Mouse (Mus musculus): ENCODE measurements around the gene Snn.

The Snn gene

DNA sequence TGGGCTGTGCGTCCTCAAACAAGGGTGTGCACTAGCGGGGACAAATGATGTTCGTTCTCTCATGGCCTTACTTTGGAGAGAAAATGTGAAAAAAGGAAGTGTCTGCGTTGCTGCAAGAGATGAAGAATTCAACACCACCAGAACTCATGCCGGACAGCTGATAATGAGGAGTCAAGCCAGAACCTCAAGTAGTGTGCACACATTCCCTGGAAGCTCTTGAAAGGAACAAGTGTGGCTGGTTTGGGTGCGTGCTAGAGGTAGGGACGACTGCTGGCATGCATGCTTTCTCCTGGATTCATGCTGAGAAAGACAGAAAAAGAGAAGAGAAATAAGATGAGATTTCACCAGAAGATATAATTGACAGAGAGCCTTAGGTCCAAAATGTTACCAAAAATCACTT, 13.6 kb upstream of the Snn start:
- DNase-seq (ENCODE audit: low read depth, low spot score), result no peak

- no peak for DNase-seq (ENCODE audit: low read depth, low spot score)
These were observed 10.5 kb upstream of the Snn start for GRCm38 (mm10) chr16:11050226-11050625.

GRCm38 (mm10) chr16:11051134-11051533, 9.6 kb upstream of the Snn start:
- no peak for DNase-seq (ENCODE audit: low read depth, low spot score)

DNA sequence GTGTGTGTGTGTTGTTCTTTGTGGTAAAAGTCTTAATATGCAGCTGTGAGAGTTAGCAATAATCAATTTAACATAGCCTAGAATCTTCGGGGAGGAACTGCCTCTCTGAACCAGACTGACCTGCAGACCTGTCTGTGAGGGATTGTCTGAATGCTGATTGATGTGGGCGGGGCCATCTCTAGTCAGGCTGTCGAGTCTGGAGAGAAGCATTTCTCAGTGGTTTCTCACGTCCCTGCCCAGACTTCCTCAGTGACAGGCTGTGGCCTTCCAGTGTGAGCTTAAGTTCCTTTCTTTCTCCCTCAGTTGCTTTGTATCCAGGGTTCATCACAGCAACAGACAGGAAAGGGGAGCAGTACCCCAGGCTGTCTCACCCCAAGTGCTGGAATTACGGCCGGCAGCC, 6.3 kb upstream of the Snn start:
- DNase-seq (ENCODE audit: low read depth, low spot score), result peak; percentile 76

GRCm38 (mm10) chr16:11054871-11055270, 5.9 kb upstream of the Snn start:
- DNase-seq (ENCODE audit: low read depth, low spot score), result no peak

GRCm38 (mm10) chr16:11055916-11056315, 4.8 kb upstream of the Snn start:
- no peak for DNase-seq (ENCODE audit: low read depth, low spot score)

DNA sequence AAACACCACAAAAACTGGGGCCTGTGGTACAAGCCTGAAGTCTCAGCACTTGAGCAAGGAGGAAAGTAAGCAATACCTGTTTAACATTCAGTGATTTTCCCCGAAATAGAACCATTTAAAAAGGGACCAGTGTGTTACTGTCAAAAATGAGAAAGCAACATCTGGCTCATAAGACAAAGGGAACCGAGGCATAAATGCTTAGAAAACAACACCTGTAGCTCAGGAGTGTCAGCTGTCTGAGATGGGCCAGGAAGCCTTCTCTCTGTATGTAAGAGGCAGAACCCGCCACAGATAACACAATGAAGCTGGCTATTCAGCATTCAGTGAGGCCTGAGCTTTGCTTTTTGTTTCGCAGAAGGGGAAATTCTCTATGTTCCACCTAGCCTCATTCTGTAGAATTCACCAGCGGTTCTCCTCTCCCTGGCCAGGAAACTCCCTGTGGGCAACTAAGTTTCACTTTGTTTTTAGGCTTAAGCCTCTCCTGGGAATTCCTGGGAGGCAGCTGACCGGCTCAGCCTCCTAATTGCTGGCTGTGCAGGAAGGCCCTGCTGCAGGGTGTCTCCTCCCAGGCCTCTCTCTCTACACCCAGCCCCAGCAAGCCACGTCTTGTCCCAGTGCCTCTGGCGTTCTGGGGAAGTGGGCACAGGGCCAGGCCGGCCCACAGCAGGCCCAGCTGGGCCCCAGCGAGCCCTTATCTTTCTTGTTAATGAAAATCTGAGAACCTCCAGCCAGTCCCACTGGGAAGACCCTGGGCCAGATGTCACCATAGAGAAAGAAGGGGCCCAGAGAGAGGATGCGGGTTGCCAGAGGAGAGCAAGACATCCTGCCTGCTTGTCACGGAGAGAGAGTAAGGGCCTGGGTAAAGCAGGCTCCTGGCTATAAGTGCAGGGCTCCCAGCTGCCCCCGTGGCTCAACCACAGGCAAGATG, 2.3 kb downstream of the Snn start:
- DNase-seq (ENCODE audit: low read depth, low spot score), result no peak

GRCm38 (mm10) chr16:11064341-11064740, 3.6 kb downstream of the Snn start:
- DNase-seq (ENCODE audit: low read depth, low spot score), result no peak

DNA sequence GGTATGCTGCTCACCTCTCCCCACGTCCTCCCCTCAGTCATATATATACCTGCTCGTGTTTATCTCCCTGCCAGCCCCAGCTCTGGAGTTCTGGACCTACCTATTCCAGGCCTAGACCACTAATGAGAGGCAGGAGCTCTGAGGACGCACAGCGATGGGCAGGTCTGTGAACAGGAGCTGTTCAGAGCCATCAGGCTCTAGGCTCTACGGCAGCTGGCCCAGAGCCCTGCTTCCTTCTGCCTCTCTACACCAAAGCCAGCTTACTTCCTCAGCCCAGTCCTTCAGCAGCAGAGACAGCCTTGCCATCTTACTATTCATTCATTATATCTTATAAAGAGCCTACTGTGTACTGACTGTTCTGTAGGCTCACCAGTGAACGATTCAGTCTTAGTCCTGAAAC, 4.0 kb downstream of the Snn start:
- no peak for DNase-seq (ENCODE audit: low read depth, low spot score)

- no peak for DNase-seq (ENCODE audit: low read depth, low spot score)
These were observed 4.7 kb downstream of the Snn start for GRCm38 (mm10) chr16:11065431-11065830.

- DNase-seq (ENCODE audit: low read depth, low spot score), result peak; percentile 99
These were observed 5.5 kb downstream of the Snn start, which contains the start of gene Litaf for GRCm38 (mm10) chr16:11066029-11066832. TSS of gene Litaf (minus strand) at chr16:11066157.

GRCm38 (mm10) chr16:11066833-11067191, 6.1 kb downstream of the Snn start:
- peak; percentile 46 for DNase-seq (ENCODE audit: low read depth, low spot score)

GRCm38 (mm10) chr16:11068666-11069065, 7.9 kb downstream of the Snn start:
- DNase-seq (ENCODE audit: low read depth, low spot score), result no peak

DNA sequence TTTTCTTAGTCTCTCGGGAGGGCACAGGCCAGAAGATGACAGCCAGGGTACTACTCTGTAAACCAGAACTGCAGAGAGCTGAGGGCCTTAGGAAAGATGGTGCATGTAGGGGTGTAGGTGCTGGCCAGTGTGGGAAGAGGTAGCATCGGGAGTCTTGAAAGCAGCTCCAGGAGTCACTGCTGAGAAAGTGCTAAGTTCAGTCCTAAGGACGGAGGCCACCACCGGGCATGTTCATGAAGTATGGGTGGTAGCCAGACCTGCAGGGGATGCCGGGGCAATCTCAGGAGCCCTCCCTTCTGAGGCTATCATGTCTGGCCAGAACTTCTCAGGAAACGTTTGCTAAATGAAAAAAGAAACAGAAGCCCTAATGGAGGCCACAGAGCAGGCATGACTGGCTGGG, 8.5 kb downstream of the Snn start:
- no peak for DNase-seq (ENCODE audit: low read depth, low spot score)

DNA sequence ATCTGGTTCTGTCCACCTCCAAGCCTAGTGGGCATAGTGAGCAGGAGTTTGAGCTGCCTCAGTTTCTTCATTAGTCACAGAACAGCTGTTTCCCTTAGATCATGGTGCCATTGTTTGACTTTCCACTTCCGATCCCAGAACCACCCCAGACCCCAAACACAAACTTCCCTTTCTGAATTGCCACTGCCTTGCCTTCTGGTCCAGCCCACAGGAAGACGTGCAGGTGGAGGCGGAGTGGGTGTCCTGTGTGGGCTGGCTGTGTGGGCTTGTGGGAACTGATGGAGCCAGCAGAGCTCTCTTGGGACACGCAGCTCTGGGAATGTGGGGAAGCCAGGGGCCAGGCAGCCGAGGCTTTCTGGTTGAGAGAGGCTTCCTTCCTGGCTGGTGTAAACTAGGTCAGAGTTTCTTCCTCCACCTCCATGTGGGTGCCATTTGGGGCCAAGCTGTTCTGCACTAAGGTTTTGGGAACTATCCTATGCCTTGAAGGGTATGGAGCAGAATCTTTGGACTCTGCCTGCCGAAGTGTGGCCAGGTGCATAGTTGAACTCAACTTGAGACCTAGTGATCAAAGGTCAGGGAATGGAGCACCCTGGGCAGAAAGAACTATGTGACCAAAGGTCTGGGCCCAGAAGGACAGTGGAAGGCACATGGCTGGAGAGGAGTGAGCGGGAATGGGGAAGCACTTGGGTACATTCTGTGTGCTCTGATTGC, 9.1 kb downstream of the Snn start:
- no peak for DNase-seq (ENCODE audit: low read depth, low spot score)

- DNase-seq (ENCODE audit: low read depth, low spot score), result no peak
These were observed 10.4 kb downstream of the Snn start for GRCm38 (mm10) chr16:11071176-11071575.

DNA sequence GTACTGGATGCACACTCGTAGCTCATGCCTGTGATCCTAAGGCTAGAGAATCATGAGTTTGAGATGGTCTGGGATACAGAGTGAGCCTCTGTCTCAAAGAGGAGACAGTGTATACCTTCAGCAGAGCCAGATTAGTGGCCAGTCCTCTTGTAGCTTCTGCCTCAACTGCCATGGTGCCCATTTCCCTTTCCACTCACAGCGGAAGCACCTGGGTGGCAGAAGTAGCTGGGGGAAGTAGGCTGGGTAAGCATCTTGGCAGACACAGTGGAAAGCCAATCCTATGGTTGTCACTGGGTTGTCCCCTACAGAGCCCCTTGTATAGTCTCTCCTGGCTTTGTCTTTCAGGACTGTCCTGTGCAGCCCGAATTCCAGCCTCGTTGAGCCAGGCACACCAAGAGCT, 11.1 kb downstream of the Snn start:
- no peak for DNase-seq (ENCODE audit: low read depth, low spot score)

GRCm38 (mm10) chr16:11072454-11072853, 11.7 kb downstream of the Snn start:
- DNase-seq (ENCODE audit: low read depth, low spot score), result no peak

DNA sequence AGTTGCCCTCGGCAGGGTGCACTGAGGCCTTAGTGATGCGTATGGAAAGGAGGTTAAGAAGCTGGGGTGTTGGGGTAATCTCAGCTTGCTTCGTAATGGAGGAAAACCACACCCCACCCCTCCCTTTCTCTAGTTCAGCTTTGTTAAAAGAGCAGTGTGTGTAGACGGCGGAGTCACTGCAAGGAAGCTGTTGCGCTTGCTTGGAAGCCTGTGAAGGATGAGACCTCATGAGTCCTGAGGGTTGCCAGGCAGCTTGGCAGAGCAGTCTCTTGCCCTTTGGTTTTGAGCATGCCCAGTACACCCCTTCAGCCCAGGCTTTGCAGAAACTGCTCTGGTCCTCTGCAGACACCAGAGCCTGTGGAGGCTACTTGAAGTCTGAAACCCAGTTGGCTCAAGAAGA, 12.3 kb downstream of the Snn start:
- DNase-seq (ENCODE audit: low read depth, low spot score), result no peak

DNA sequence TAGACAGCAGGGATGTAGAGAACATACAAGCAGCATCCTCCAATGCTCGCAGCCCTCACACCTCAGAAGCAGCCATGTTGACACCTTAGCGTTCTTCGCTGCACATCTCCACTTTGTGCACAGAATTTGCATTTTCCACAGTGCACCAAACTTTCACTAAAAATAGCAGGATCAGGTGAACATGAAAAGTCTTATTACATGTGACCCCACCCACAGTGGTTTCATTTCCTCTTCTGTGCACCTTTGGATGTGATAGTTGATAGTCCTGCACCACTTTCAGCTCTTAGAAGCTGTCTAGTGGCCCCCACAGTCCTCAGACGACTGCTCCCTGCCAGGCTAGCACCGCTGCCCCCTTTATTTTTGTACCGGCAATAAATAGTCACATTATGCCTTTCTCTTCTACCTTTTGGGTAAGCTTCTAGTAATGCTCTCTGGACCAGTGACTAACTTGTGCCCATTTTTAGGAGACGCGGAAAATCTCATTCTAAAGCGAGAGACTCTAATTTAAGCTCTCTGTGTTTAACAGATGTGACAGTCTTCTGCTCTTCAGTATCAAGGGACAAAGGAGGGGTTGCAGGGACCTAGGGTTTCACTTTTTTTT, 17.0 kb downstream of the Snn start:
- no peak for DNase-seq (ENCODE audit: low read depth, low spot score)

DNA sequence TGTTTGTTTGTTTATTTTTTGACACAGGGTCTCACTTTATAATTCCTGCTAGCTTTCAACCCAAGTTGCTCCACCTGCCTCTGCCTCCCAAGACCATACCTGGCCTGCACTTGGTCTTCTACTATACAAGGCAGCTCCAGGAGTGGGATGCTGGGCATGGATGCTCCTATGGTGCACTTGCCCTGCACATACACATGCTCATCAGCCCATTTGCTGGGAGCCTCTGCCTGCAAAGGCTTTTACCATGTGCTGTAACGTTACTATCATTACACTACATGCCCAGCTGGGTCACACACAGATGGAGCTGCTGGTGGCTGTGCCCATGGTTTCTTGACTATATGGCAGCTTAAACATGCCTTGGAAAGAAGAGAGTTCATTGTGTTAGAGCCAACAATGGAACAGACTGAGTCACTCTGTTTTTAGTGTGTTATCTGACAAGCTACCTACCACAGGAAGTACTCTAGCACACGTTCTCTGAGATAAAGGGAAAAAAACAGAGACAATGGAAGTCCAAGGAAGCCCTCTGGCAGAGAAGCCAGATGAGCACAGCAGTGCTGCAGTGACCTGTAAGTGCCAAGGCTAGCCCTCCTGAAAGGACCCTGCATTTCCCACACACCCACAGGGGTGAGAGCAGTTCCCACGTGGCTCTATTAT, 17.6 kb downstream of the Snn start:
- DNase-seq (ENCODE audit: low read depth, low spot score), result no peak

Measured in ZHBTc4 (cell line).